Mouse (Mus musculus): ENCODE measurements at regions not wholly inside any gene's neighbourhood (a gene's known extent, or its start where the extent isn't known, plus 50 kb on each side); places are given as distances from the start of the nearest gene placed in this dataset.

- no peak for DNase-seq (ENCODE audit: low spot score in 2 of 2)
Observed at GRCm38 (mm10) chr16:53480664-53481063, 1026.8 kb upstream of the Alcam start.

DNA sequence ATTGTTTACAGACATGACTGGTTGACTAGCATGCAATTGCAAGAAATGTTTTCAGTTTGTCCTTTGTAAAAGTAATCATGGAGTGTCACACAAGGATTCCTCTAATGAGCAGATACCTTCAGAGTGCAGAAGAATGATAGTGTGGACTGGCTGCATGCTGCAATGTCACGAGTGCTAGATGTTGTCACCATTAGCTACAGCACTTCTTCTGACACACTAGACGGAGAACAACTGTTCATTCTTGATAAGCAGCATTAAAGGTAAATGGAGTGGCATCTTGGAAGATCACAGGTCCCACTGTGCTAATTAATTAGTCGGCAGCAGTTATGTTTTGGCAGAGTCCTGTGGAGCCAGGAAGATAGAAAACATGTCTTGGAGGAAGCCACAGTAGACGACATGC, 985.6 kb upstream of the Alcam start:
- DNase-seq (ENCODE audit: low spot score in 2 of 2): no peak

- no peak for DNase-seq (ENCODE audit: low spot score in 2 of 2)
Observed at GRCm38 (mm10) chr16:53418416-53418815, 964.5 kb upstream of the Alcam start.

DNA sequence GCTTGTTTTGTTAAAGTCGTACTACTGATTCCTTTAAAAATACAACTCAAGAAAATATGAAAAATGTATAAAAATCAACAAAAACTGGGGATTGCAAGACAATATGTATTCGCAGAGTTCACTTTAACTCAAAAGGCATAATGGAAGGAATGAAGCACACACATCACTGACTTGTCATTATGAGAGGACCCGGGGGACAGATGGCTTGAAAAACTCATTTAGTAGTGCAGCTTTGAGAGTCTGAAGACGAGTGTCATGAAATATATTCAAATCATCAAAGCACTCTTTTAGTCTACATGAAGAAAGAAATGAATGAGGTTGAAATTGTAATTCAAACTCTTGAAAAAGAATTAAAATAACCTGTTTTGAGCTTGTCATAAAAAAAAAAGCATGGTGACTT, 931.3 kb upstream of the Alcam start:
- no peak for DNase-seq (ENCODE audit: low spot score in 2 of 2)

DNA sequence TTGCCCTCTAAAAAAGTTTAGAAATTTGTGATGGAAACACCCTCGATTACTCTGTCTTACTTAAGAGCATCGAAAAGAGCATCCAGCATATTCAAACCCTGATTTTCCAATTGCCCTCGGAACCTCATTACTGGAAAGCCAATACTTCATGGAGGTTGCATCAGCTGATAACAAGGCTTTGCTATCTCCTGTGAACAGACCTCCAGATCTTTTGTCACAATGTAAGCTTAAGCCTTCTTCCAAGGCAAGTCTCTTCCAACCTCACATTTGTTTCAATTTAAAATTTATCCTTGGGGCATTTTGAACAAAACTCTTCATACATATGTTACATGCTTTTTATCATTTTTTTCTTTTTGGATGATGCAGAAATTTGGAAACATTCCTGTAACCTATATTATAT, 888.3 kb upstream of the Alcam start:
- DNase-seq (ENCODE audit: low spot score in 2 of 2): no peak

- no peak for DNase-seq (ENCODE audit: low spot score in 2 of 2)
Observed at GRCm38 (mm10) chr16:53326353-53326752, 872.5 kb upstream of the Alcam start.

DNA sequence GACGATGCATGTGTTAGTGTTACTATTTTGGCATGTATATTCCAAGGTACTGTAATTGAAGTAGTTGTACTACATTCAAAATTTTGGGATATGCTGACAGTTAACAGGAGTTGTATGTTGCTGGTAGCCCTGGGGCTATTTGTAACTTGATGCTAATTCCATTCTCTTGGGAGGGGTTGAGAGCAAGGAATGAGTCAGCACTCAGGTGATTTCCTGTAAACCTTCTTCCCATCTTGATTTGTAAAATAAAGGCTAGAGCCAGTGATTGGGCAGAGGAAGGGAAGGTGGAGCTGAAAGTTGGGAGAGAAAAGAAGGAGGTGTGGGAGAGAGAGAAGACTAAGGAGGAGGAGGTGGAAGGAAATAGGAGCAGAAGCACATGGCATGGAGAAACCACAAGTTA, 838.2 kb upstream of the Alcam start:
- no peak for DNase-seq (ENCODE audit: low spot score in 2 of 2)

DNA sequence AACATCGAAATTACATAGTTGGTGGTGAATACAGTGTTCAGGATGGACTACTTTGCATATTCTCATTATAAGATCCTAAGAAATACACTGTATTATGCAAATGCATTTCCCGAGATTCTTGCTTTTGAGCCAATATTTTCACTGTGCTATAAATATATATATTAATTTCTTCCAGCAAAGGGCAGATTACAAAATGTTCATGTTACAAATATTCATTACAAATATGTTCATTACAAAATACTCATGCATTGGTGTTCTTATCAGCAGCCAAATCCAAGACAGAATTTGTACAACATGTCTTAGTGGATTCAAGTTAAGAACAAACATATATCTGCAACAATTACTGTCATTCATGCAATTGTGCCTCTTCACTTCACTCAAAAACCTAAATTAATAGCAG, 828.1 kb upstream of the Alcam start:
- no peak for DNase-seq (ENCODE audit: low spot score in 2 of 2)

- peak; percentile 18 to 25 for DNase-seq (ENCODE audit: low spot score in 2 of 2)
Observed at GRCm38 (mm10) chr16:53266116-53266515, 812.2 kb upstream of the Alcam start.

DNA sequence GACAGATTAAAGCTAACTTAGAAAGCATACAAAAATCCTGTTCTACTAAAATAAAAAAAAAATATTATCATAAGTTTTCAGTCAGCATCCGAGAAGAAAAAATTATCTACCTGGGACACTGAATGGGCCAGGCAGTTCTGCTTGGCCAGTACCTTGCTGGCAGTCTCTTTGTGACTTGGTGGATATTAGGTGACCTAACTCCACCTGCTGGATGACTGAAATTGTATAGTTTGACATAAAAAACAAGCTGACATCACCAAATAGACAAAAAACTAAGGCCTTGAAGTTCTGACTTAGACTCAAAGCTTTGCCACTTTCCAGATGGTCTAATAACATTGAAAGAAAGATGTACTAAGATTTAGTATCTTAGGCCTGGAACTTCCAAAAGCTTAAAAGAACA, 791.5 kb upstream of the Alcam start:
- no peak for DNase-seq (ENCODE audit: low spot score in 2 of 2)

- DNase-seq (ENCODE audit: low spot score in 2 of 2): no peak
Observed at GRCm38 (mm10) chr16:53242126-53242537, 788.3 kb upstream of the Alcam start.

DNA sequence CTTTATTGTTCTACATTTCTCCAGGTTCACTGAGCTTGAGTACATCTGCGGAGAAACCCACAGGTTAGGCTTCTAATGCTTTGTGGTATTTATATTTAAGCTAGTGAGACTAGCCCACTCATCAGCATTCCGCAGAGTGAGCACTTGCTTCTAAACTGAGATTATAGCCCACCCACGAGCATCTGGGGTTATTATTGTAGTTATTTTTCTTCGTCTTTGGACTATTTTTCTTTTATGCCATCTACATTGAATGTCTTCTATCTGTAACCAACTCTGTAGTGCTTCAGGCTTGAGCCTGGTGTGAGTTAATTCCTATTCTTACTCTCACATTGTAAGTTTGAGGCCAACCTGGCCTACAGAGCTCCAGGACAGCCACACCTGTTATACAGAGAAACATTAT, 765.0 kb upstream of the Alcam start:
- DNase-seq (ENCODE audit: low spot score in 2 of 2): peak in 1 of 2 experiments; percentile 15

DNA sequence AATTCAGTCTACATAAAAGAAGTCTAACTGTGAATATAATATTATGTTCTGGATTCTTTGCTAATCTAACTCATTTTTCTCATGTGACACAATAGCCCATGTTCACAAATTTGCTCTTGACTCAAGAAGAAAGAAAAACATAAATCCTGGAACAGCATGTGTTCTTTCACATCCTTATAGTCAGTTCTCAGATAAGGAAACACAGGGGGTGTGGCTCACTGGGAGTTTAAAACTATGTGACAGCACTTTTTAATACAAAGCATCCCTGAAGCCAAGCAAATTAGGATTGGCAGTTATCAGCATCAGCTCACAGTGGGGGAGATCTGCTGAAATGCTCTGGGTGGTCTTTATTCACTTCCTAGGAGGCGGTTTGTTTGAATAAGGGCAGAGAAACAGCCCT, 747.6 kb upstream of the Alcam start:
- no peak for DNase-seq (ENCODE audit: low spot score in 2 of 2)

- DNase-seq (ENCODE audit: low spot score in 2 of 2): no peak
Observed at GRCm38 (mm10) chr16:53186444-53186843, 732.6 kb upstream of the Alcam start.

GRCm38 (mm10) chr16:53156352-53156751, 702.5 kb upstream of the Alcam start:
- DNase-seq (ENCODE audit: low spot score in 2 of 2): no peak

DNA sequence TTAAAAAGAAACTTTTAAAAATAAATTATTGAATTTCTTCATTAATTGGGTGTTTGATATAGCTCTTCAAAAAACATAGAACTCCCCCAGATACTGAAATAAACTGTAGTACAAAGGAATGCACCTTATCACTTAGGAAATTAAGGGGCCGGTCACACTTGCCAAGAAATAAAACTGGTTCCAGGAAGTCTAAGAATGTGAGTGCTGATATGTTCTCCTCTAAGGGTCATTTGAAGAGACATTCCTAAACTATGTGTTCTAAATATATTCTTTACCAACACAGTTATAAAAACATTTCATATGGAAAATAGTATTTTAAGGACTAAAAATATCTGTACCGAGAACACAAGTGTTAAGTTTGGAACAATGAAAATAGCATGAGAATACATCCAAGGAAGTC, 676.8 kb upstream of the Alcam start:
- no peak for DNase-seq (ENCODE audit: low spot score in 2 of 2)

GRCm38 (mm10) chr16:53108726-53109125, 654.9 kb upstream of the Alcam start:
- no peak for DNase-seq (ENCODE audit: low spot score in 2 of 2)

DNA sequence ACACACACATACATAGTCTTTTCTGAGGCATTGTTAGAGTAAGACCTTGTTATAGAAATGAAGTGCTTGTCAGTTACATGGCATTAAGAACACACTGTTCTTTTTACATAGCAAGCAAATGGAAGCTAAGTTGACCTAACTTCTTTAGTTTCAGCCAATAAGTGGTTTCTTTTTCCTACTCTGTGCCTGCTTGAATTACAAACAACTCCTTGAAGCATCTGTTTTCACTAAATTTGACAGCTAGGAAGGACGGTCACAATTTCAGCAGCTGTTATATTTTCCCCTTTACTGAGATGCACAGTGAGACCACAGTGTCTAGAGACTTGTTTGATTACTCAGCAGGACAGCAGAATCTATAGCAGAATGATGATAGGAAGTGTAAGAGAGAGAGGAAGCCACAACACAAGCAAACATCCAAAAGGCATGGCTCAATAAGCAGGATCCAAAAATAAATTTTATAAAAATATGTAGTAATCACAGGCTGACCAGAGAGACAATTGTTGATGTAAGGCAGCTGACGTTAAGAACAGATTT, 641.6 kb upstream of the Alcam start:
- DNase-seq (ENCODE audit: low spot score in 2 of 2): no peak

DNA sequence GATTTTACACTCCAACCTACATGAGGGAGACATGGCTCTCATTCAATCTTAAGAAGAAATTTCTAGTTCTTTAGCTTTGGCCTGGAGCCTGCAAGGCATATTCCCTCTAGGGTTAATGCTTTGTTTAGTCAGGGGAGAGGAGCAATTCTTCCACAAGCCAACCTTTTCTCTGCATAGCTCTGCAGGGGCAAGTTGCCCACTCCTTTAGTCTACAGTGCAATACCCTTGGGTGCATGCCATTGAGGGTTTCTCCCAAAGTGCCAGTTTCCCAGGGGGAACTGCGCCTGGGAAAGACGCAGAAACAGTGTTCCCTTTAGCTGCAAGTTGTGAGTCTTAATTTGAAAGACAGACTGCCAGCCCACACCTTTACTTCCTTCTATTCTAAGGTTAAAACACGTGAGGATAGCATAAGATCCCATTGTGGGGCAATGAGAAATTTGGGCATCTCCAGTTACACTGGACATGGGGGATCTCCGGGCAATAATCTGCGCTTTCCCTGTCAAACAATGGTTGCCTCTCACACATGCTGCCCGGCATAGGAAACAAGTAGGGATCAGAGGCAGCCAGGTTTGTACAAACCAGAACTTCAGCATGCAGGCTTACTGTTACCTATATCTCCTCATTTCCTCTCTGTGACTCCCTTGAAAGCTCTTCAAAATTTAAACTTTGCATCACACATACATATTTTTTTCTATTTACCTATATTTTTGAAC, 620.1 kb upstream of the Alcam start:
- DNase-seq (ENCODE audit: low spot score in 2 of 2): peak in 1 of 2 experiments; percentile 7

- no peak for DNase-seq (ENCODE audit: low spot score in 2 of 2)
Observed at GRCm38 (mm10) chr16:53071887-53072682, 618.2 kb upstream of the Alcam start.

- DNase-seq (ENCODE audit: low spot score in 2 of 2): no peak
Observed at GRCm38 (mm10) chr16:53064151-53064550, 610.3 kb upstream of the Alcam start.

DNA sequence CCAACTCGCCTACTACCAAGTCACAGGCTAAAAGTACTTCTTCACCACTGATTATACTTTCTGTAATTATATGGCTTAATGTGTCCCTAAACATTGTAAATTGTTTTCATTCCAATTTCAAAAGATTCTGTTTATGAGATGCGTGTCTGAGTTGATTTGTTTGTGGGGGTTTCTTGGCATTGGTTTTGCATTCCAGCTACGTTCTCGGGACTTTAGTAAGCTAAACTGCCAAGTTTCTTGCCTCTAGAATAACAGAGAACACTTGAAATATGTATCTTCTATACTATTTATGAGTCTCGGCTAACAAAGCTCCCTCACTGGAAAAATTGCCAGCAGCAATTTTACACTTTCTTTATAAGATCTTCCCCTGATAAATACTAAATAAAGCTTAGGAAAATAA, 609.2 kb upstream of the Alcam start:
- no peak for DNase-seq (ENCODE audit: low spot score in 2 of 2)

GRCm38 (mm10) chr16:53026056-53026455, 572.2 kb upstream of the Alcam start:
- DNase-seq (ENCODE audit: low spot score in 2 of 2): no peak

Data from left cerebral cortex, adult 8-10 months (tissue).